Mouse (Mus musculus) CH12.LX (cell line): ENCODE data around the gene Rai14.

Experiments
- CHD2 ChIP-seq: IDR thresholded peaks from 2 replicates; pipeline ENCODE4 v1.6.1; 2011; ENCODE audit warnings: low read length, improper control_type of control experiment
- CTCF ChIP-seq, 2 experiments: IDR thresholded peaks in 1 of 2; conservative IDR thresholded peaks in 1 of 2; 2 replicates each; pipeline ENCODE4 v1.5.1; 2011 to 2012; ENCODE audit warnings: low read depth in 2 of 2, low read length in 2 of 2, improper control_type of control experiment in 1 of 2, inconsistent platforms in 1 of 2, mild to moderate bottlenecking in 1 of 2, moderate library complexity in 1 of 2
- E2F4 ChIP-seq: IDR thresholded peaks from 2 replicates; pipeline ENCODE4 v1.6.1; 2011; ENCODE audit warnings: low read depth, low read length, improper control_type of control experiment; ENCODE audit not compliant: insufficient replicate concordance
- EP300 ChIP-seq: IDR thresholded peaks from 2 replicates; pipeline ENCODE4 v1.6.1; 2011; ENCODE audit warnings: low read length, improper control_type of control experiment
- ETS1 ChIP-seq: conservative IDR thresholded peaks from 2 replicates; pipeline ENCODE4 v1.6.1; 2012; ENCODE audit warnings: low read depth, mild to moderate bottlenecking, inconsistent platforms, low read length, improper control_type of control experiment, moderate library complexity
- MAX ChIP-seq: IDR thresholded peaks from 2 replicates; pipeline ENCODE4 v1.6.1; 2011; ENCODE audit warnings: low read length, improper control_type of control experiment
- RAD21 ChIP-seq: IDR thresholded peaks from 2 replicates; pipeline ENCODE4 v1.6.1; 2011; ENCODE audit warnings: low read depth, mild to moderate bottlenecking, low read length, improper control_type of control experiment, moderate library complexity
- SIN3A ChIP-seq: IDR thresholded peaks from 2 replicates; pipeline ENCODE4 v1.6.1; 2012; ENCODE audit warnings: low read length, improper control_type of control experiment, inconsistent platforms
- TBP ChIP-seq: conservative IDR thresholded peaks from 2 replicates; pipeline ENCODE4 v1.6.1; 2011; ENCODE audit warnings: low read depth, low read length, improper control_type of control experiment
- TCF12 ChIP-seq: IDR thresholded peaks from 2 replicates; pipeline ENCODE4 v1.6.1; 2014; ENCODE audit warnings: low read depth, mild to moderate bottlenecking, inconsistent platforms, low read length, improper control_type of control experiment
- UBTF ChIP-seq: IDR thresholded peaks from 2 replicates; pipeline ENCODE4 v1.6.1; 2012; ENCODE audit warnings: low read depth, mild to moderate bottlenecking, inconsistent platforms, low read length, improper control_type of control experiment, moderate library complexity
- USF2 ChIP-seq: conservative IDR thresholded peaks from 2 replicates; pipeline ENCODE4 v1.6.1; 2011; ENCODE audit warnings: low read depth, low read length, improper control_type of control experiment
- ZC3H11A ChIP-seq: IDR thresholded peaks from 2 replicates; pipeline ENCODE4 v1.6.1; 2012; ENCODE audit warnings: low read depth, mild to moderate bottlenecking, inconsistent platforms, low read length, improper control_type of control experiment
- ZMIZ1 ChIP-seq: IDR thresholded peaks from 2 replicates; pipeline ENCODE4 v1.6.1; 2012; ENCODE audit warnings: low read depth, mild to moderate bottlenecking, inconsistent platforms, low read length, improper control_type of control experiment

GRCm38 (mm10) chr15:10658803-10659202 lies 55.6 kb downstream of the Rai14 start:
- no peak for TF ChIP-seq EP300
- no peak for TF ChIP-seq SIN3A
- no peak for TF ChIP-seq CTCF (conservative IDR thresholded peaks at IDR 0.05 in 1 of 2, IDR thresholded peaks at IDR 0.05 in 1 of 2; ENCODE audit: low read depth in 2 of 2, low read length in 2 of 2)
- TF ChIP-seq ETS1: no peak
- no peak for TF ChIP-seq UBTF
- TF ChIP-seq USF2: no peak
- TF ChIP-seq MAX: no peak
- TF ChIP-seq ZMIZ1: no peak
- TF ChIP-seq TCF12: no peak
- no peak for TF ChIP-seq TBP
- TF ChIP-seq RAD21: no peak
- TF ChIP-seq ZC3H11A: no peak
- TF ChIP-seq E2F4: no peak
- TF ChIP-seq CHD2: no peak
